Mouse (Mus musculus) gastrocnemius, adult 18-20 months (tissue): ENCODE results near the gene Klhdc4. TPM values are rescaled to one million over a fixed set of nuclear protein-coding genes. Genes with fewer than 3 reads are reported as not detected.
A peak's percentile ranks its signal among the peaks of the same experiment; 100 is the strongest.

Source experiments
- DNase-seq: peaks from one replicate; pipeline ENCODE4 v3.0.0; 2021; ENCODE audit warnings: low spot score
- total RNA-seq, 2 experiments: library from RNA; stranded (reverse); gene quantifications; 2 replicates each; pipeline ENCODE4 v1.2.3; 2021

The Klhdc4 gene
- total RNA-seq, 2 experiments from 2014 or later = 9.4 to 10.7 TPM

DNA sequence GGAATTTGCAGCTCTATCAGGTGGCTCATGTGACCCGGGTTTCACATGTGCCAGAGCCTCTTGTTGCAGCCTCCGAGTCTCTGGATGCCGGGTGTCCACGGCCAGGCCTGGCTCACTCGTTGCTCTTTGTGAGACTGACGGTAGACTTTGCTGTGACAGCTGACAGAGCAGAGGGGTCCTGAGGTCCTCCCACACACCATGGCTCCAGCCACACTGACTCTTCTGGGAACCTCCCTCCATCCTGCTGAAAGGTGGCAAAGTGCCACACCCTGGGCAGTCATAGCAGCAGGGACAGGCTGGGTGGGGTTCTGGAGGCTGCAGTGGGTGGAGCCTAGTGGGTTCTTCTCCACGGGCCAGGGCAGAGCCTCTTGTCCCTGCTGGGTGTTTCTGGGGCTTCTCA, 68.9 kb downstream of the Klhdc4 start:
- no peak for DNase-seq

DNA sequence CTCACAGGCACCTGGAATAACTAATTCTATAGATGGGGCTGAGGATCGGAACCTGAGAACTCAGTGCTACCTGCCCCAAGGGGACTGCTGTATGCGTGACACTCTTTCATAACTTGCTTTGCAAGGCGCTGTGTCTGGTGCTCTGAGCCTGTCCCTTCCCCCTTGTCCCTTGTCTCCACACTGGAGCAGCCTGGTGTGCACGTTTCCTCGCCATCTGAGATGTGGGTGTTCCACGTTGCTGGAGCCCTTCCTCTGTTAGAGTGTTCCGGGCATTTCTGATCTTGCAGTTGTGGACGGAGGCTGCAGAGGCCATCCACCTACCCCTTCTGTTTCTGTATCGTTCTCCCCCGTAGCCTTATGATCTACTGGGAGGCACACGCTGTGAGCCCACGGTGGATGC, 70.9 kb downstream of the Klhdc4 start:
- DNase-seq = no peak

DNA sequence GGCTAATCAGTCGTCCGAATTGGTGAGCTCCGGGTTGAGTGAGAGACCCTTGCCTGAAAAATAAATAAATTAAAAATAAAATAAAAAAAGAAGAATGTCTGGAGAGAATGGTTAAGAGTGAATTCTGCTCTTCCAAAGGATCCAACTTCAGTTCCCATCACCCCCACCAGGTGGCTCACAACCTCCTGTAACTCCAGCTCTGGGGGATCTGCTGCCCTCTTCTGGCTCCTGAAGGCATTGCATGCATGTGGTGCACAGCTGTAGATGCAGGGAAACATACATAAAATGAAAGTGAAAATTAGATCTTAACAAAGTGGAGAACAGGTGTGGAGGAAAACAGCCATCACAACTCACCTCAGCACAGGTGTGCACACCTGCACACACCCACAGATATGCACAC, 78.0 kb downstream of the Klhdc4 start:
- DNase-seq = peak; percentile 24

DNA sequence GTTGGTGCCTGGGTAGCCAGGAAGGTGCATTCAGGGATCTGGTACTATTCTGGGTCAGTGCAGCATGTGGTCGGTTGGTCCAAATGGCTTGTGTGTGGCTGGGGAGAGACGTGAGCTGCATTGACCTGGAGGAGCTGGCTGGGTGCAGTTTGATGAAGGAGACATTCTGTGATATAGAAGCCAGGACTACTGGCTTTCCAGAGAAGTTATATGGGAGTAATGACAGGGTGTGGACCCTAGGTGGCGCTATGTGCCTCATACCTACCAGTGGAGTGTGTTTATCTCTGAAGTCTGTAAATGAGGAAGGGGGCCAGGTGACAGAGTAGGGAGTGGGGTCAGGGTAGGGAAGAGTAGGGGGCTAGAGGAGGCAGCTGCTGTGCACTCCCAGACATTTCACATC, 78.9 kb downstream of the Klhdc4 start:
- DNase-seq = no peak

DNA sequence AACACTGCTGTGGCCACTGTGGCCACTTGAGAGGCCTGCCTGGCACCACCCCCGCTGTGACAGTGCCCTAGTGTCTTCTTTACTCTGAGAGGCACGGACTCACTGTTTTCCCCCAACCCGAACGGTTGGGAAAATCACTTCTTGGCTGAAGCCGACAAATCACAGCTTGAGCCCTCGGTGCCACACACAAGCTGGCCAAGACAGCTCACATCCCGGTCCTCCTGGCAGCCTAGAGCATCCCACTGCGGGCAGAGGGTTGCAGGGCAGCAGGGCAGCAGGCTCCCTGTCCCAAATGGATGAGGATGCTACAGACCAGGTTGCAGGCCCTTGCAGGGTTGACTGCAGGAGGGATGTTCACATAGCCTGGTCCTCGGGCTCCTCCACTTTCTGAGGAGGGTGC, 79.9 kb downstream of the Klhdc4 start:
- DNase-seq = no peak

Other genes starting within 250 kb of the Klhdc4 start
- 100 to 1,000 TPM; 167 to 182 TPM for gene Map1lc3b, start 239.2 kb downstream of the Klhdc4 start, total RNA-seq
- gene Zcchc14, start 176.7 kb downstream of the Klhdc4 start, total RNA-seq = 10 to 100 TPM; 15.6 to 17.1 TPM
- gene Jph3, start 99.9 kb downstream of the Klhdc4 start, total RNA-seq = under 1 TPM in 1 of 2 experiments, not detected in 1; 0.07 TPM
- gene Slc7a5, start 78.1 kb upstream of the Klhdc4 start, total RNA-seq = 1 to 10 TPM; 1.0 to 1.4 TPM
- not detected for gene Car5a, start 115.3 kb upstream of the Klhdc4 start, total RNA-seq
- gene Banp, start 120.2 kb upstream of the Klhdc4 start, total RNA-seq = 1 to 10 TPM; 8.4 TPM